Mouse (Mus musculus) thymus, adult 2 months (tissue): ENCODE data around the gene Ndufaf4.

Experiments
- CTCF ChIP-seq: fragments of 200-500 bp; IDR thresholded peaks from 2 replicates; pipeline ENCODE4 v1.5.1; 2012; ENCODE audit warnings: mild to moderate bottlenecking, control low read depth, low read length, moderate library complexity, borderline replicate concordance; ENCODE audit not compliant: control insufficient read depth, poor library complexity, insufficient read depth; ENCODE audit errors: extremely low read depth
- POLR2A ChIP-seq: fragments of 200-500 bp; IDR thresholded peaks from 2 replicates; pipeline ENCODE4 v1.6.1; 2012; ENCODE audit warnings: mild to moderate bottlenecking, low read length, control low read depth, moderate library complexity; ENCODE audit not compliant: control insufficient read depth, poor library complexity, insufficient read depth; ENCODE audit errors: extremely low read depth

DNA sequence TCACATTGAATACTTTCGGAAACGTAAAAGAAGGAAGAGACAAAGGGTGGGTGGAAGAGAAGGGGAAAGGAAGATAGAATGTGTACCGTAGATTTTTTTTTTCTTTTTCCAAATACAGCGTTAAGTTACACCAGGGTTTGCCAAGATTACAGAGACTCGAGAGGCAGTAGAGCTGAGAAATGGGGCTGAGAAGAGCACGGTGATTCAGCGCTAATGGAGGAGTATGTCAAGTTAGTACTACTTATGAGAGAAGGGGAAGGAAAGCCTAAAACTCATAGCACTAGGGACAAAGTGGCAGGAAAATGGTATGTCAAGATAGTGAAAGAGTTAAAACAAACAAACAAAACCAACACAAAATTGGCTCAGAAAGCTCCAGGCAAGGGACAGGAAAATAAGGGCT is 532 bp upstream of the Ndufaf4 start:
- TF ChIP-seq CTCF, result no peak
- no peak for TF ChIP-seq POLR2A
